Mouse (Mus musculus) hindbrain, postnatal 0 days (tissue): Measurements from ENCODE around the gene Tor1aip2. TPM values are rescaled to one million over a fixed set of nuclear protein-coding genes. Genes with fewer than 3 reads are reported as not detected.

Source experiments
- ATAC-seq: fragments of 200-750 bp; cut with Nextera tagmentation; 2 replicates; pipeline ENCODE4 v1.8.0; 2017; ENCODE audit warnings: mild to moderate bottlenecking, moderate TSS enrichment, moderate library complexity
- DNase-seq: peaks from one replicate; pipeline ENCODE4 v3.0.0-alpha.2; 2015; ENCODE audit warnings: low spot score
- H3K27ac ChIP-seq: fragments of 300-500 bp; sonication (generic); 2 replicates; pipeline ENCODE4 v1.5.1; 2014; ENCODE audit warnings: mild to moderate bottlenecking
- H3K27me3 ChIP-seq: fragments of 300-500 bp; sonication (generic); 2 replicates; pipeline ENCODE4 v1.6.1; 2014; ENCODE audit warnings: low read length, mixed read lengths; ENCODE audit not compliant: insufficient read depth
- H3K36me3 ChIP-seq: fragments of 300-500 bp; sonication (generic); 2 replicates; pipeline ENCODE4 v1.6.1; 2014; ENCODE audit warnings: low read length, mixed read lengths; ENCODE audit not compliant: insufficient read depth
- H3K4me1 ChIP-seq: fragments of 300-500 bp; sonication (generic); 2 replicates; pipeline ENCODE4 v1.6.1; 2014; ENCODE audit warnings: antibody characterized with exemption, low read length, mixed read lengths; ENCODE audit not compliant: insufficient read depth
- H3K4me2 ChIP-seq: fragments of 300-500 bp; sonication (generic); 2 replicates; pipeline ENCODE4 v1.6.1; 2014; ENCODE audit warnings: low read depth, mild to moderate bottlenecking, low read length, moderate library complexity, mixed read lengths
- H3K4me3 ChIP-seq: fragments of 300-500 bp; sonication (generic); 2 replicates; pipeline ENCODE4 v1.5.1; 2014; ENCODE audit warnings: low read length
- H3K9ac ChIP-seq: fragments of 300-500 bp; sonication (generic); replicated peaks from 2 replicates; pipeline ENCODE4 v1.6.1; 2014; ENCODE audit warnings: mild to moderate bottlenecking, low read length, moderate library complexity, mixed read lengths
- H3K9me3 ChIP-seq: fragments of 300-500 bp; sonication (generic); 2 replicates; pipeline ENCODE4 v1.6.1; 2016; ENCODE audit warnings: low read length, mixed read lengths
- CTCF ChIP-seq: IDR thresholded peaks from 2 replicates; pipeline ENCODE4 v1.5.1; 2016; ENCODE audit warnings: antibody characterized with exemption, control low read depth, low read depth
- WGBS: fragments of 180-500 bp; shearing (Covaris S2); extraction: QIAGEN DNeasy Blood & Tissue Kit; methylation state at CpG from one replicate; pipeline ENCODE4 v1.1.7; 2014; 5-methylcytosine and 5-hydroxymethylcytosine counted together
- polyA plus RNA-seq: library from polyadenylated mRNA; unstranded; fragments of >200 nt; fragmentation: Nextera tagmentation; extraction: Ambion mirVana; gene quantifications from 2 replicates; pipeline ENCODE4 v1.2.1, GENCODE M21; 2015
- total RNA-seq: library from RNA; depleted of rRNA; stranded (reverse); fragments of >200 nt; gene quantifications from 2 replicates; pipeline ENCODE4 v1.2.3, GENCODE M21; 2014; rRNA removed

The Tor1aip2 gene
- total and polyA plus RNA-seq, 2 experiments from 2014 or later, result 52.1 to 69.4 TPM

DNA sequence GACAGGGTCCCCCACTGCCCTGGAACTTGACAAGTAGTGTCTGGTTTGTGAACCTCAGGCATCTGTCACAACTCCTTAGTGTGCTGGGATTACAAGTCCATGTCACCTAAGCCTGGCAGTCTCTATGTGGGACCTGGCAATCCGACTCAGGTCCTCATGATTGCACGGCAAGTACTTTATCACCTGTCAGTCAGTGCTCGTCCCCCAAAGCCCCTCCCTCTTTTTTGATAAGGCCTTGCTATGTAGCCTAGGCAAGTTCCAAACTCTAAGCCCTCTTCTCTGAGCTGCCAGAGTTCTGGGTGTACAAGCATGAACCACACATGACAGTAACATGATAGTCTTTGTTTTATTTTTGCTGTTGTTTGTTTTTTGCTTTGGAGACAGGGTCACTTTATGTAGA, 81.6 kb downstream of the Tor1aip2 start:
- H3K4me2 ChIP-seq, result no peak overlapping the region
- H3K9me3 ChIP-seq, result no peaks in the 10 kb centered on the region
- no peaks in the 10 kb centered on the region for H3K27me3 ChIP-seq
- ATAC-seq (no peak), DNase-seq (no peak)
- no peak overlapping the region for H3K4me3 ChIP-seq
- no peak overlapping the region for H3K9ac ChIP-seq
- no peaks in the 10 kb centered on the region for H3K4me1 ChIP-seq
- no peaks in the 10 kb centered on the region for H3K36me3 ChIP-seq
- 67% methylated on average over 3 of the region's 3 CpGs for WGBS
- no peak overlapping the region for H3K27ac ChIP-seq
- TF ChIP-seq CTCF, result no peak

Other genes with a start within 250 kb of the Tor1aip2 start
- gene Qsox1, start 222.5 kb upstream of the Tor1aip2 start, total RNA-seq, result 37.7 and 42.8 TPM in 2 replicates
- 25.2 and 26.2 TPM in 2 replicates for gene Qsox1, start 222.5 kb upstream of the Tor1aip2 start, polyA plus RNA-seq
- 20.1 and 27.9 TPM in 2 replicates for gene Cep350, start 62.1 kb upstream of the Tor1aip2 start, total RNA-seq
- gene Cep350, start 62.1 kb upstream of the Tor1aip2 start, polyA plus RNA-seq, result 11.2 and 11.8 TPM in 2 replicates
- 23.1 and 30.5 TPM in 2 replicates for gene Tor1aip1, start 1.1 kb downstream of the Tor1aip2 start, total RNA-seq
- 26.9 and 30.1 TPM in 2 replicates for gene Tor1aip1, start 1.1 kb downstream of the Tor1aip2 start, polyA plus RNA-seq
- 3.7 and 5.2 TPM in 2 replicates for gene Fam163a, start 169.6 kb downstream of the Tor1aip2 start, total RNA-seq
- gene Fam163a, start 169.6 kb downstream of the Tor1aip2 start, polyA plus RNA-seq, result 3.4 and 3.5 TPM in 2 replicates